ENCODE assay signal across 14 mouse cellular contexts in the genomic region with DNA sequence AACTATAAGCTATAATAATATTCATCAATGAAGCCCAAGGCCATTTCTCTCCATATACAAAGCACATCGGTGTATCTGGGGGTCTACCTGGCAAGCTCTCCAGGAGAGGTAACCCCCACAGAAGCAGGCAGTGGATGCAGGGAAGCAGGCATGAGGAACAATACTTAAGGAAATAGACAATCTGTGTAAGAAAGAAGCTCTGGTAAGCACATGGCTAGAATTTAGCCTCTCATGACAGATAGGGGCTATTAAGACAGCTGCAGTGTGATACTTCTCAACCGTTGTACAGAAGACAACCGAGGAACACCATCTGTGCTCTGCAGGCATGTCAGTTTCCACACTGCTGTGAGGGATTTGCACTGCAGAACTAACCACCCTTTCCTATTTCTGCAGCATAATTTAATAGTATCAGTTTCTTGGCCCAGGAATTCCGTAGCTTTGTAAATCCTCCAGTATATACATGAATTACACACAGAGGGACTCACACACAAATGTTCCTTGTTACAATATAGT.
DNase-seq lines count a peak whose midpoint lies in the region; ATAC-seq and TF ChIP-seq lines count a peak whose summit lies in the region.
"Had no signal": no experiment of that assay in that cellular context is flagged by ENCODE, and none has a peak within 500 bp of the region (broad histone marks: within the 10 kb centered on the region; RNA-seq: fewer than 3 reads in every experiment).

No protein-coding gene starts in this region.

- H3K27me3 ChIP-seq in lung, embryonic 16.5 days (ENCODE audit: control insufficient read depth, insufficient read depth, low read depth, low read length) = no peaks in the 10 kb centered on the region
- H3K27me3 ChIP-seq: heart, embryonic 13.5 days; hindbrain, embryonic 15.5 days had no signal

- 72% methylated on average over 4 of the region's 4 CpGs for WGBS in lung, embryonic 16.5 days
- 80% methylated on average over 4 of the region's 4 CpGs for WGBS in lung, adult 2 months

- peaks cover 14% of the 10 kb centered on the region for H3K4me1 ChIP-seq in lung, embryonic 16.5 days (replicated peaks; ENCODE audit: control insufficient read depth, insufficient read depth, low read length)
- H3K4me1 ChIP-seq in lung, adult 2 months (ENCODE audit: control insufficient read depth, insufficient read depth, low read length) = no peaks in the 10 kb centered on the region
- H3K4me1 ChIP-seq: heart, embryonic 13.5 days; hindbrain, embryonic 15.5 days had no signal

- H3K9ac ChIP-seq in lung, embryonic 16.5 days (ENCODE audit: low read length) = no peak overlapping the region
- H3K9ac ChIP-seq: heart, embryonic 13.5 days; hindbrain, embryonic 15.5 days had no signal

- peak; percentile 35; the same call in 1 of the 2 replicates for ATAC-seq in lung, embryonic 16.5 days (ENCODE audit: low read depth)

- peak overlapping the region; percentile 10; the same call in 1 of the 2 replicates for H3K27ac ChIP-seq in lung, embryonic 16.5 days (ENCODE audit: low read length)
- H3K27ac ChIP-seq: heart, embryonic 13.5 days; hindbrain, embryonic 15.5 days had no signal

- TF ChIP-seq CTCF in lung, adult 2 months (IDR thresholded peaks at IDR 0.05; ENCODE audit: insufficient read depth, low read length) = no peak

- H3K36me3 ChIP-seq in lung, embryonic 16.5 days (ENCODE audit: control insufficient read depth, insufficient read depth, low read length) = no peaks in the 10 kb centered on the region
- H3K36me3 ChIP-seq: G1E; heart, embryonic 13.5 days; hindbrain, embryonic 15.5 days had no signal

- DNase-seq in heart, adult 11 months = peak; percentile 91
- no peak for DNase-seq in heart, adult 8-10 months (ENCODE audit: low spot score)
- no peak for DNase-seq in lung, adult 2 months
- peak; percentile 29 for DNase-seq in layer of hippocampus, adult 9-11 months
- DNase-seq in telencephalon, adult 2 months (ENCODE audit: low read depth, low spot score) = peak; percentile 19
- DNase-seq in urinary bladder, postnatal 4 days (ENCODE audit: low spot score in 2 of 2) = no peak
- no peak for DNase-seq in left cerebral cortex, adult 9 months (ENCODE audit: low spot score in 2 of 2)
- DNase-seq: B cell, adult 2 months; cerebellum, postnatal 10 days had no signal

- no peak for TF ChIP-seq POLR2A in lung, adult 2 months (IDR thresholded peaks at IDR 0.05; ENCODE audit: borderline replicate concordance, extremely low read depth, low read depth, low read length)

- H3K4me3 ChIP-seq in lung, embryonic 16.5 days (ENCODE audit: low read length) = no peak overlapping the region
- no peak overlapping the region for H3K4me3 ChIP-seq in lung, adult 2 months (replicated peaks; ENCODE audit: extremely low read depth, low read depth, low read length)
- H3K4me3 ChIP-seq: heart, embryonic 13.5 days; hindbrain, embryonic 15.5 days had no signal

- H3K4me2 ChIP-seq in lung, embryonic 16.5 days (ENCODE audit: low read depth, low read length) = no peak overlapping the region
- H3K4me2 ChIP-seq: heart, embryonic 13.5 days; hindbrain, embryonic 15.5 days; midbrain, embryonic 11.5 days had no signal

- no peaks in the 10 kb centered on the region for H3K9me3 ChIP-seq in lung, embryonic 16.5 days (ENCODE audit: control insufficient read depth, low read length)
- H3K9me3 ChIP-seq: G1E; heart, embryonic 13.5 days; hindbrain, embryonic 15.5 days had no signal

Comparison
In these comparisons a context has a peak if more than half of its experiments do, and no peak if none do; other contexts are left out.
1. DNase-seq: peak in heart, adult 11 months (single experiment), layer of hippocampus, adult 9-11 months (single experiment) and telencephalon, adult 2 months (single experiment); none in heart, adult 8-10 months (single experiment), lung, adult 2 months (single experiment), urinary bladder, postnatal 4 days (0 of 2) and left cerebral cortex, adult 9 months (0 of 2).